Mouse (Mus musculus): ENCODE measurements around the gene Gm21962.

Gm21962 gene

GRCm38 (mm10) chr3:137716573-137717157, 45.3 kb downstream of the Gm21962 start:
- peak; percentile 14 for DNase-seq (ENCODE audit: low read depth, low spot score)
